Mouse (Mus musculus) embryonic facial prominence, embryonic 11.5 days (tissue): ENCODE data around the gene Trip4. TPM values are rescaled to one million over a fixed set of nuclear protein-coding genes. Genes with fewer than 3 reads are reported as not detected.
"Not testable (repeated sequence)": the region's sequence is repeated elsewhere in the genome, so short reads cannot be mapped to it uniquely, and the experiment has no call there.

ENCODE experiments used
- ATAC-seq: fragments of 200-750 bp; cut with Nextera tagmentation; replicated peaks from 2 replicates; pipeline ENCODE4 v1.8.0; 2017; ENCODE audit warnings: low read depth; ENCODE audit not compliant: insufficient number of reproducible peaks, low FRiP score, low TSS enrichment
- DNase-seq: peaks from one replicate; pipeline ENCODE4 v3.0.0-alpha.2; 2015; ENCODE audit warnings: low spot score
- H3K27ac ChIP-seq: fragments of 300-500 bp; sonication (generic); replicated peaks from 2 replicates; pipeline ENCODE4 v1.5.1; 2014; ENCODE audit warnings: mild to moderate bottlenecking, low read depth, low read length, control low read depth
- H3K27me3 ChIP-seq: fragments of 300-500 bp; sonication (generic); 2 replicates; pipeline ENCODE4 v1.6.1; 2014; ENCODE audit warnings: mild to moderate bottlenecking, low read length, moderate library complexity, mixed read lengths; ENCODE audit not compliant: control insufficient read depth, insufficient read depth
- H3K36me3 ChIP-seq: fragments of 300-500 bp; sonication (generic); replicated peaks from 2 replicates; pipeline ENCODE4 v1.6.1; 2014; ENCODE audit warnings: low read depth, mild to moderate bottlenecking, low read length, moderate library complexity, mixed read lengths; ENCODE audit not compliant: control insufficient read depth, insufficient read depth
- H3K4me1 ChIP-seq: fragments of 300-500 bp; sonication (generic); 2 replicates; pipeline ENCODE4 v1.6.1; 2014; ENCODE audit warnings: low read length, mixed read lengths; ENCODE audit not compliant: control insufficient read depth, insufficient read depth
- H3K4me2 ChIP-seq: fragments of 300-500 bp; sonication (generic); 2 replicates; pipeline ENCODE4 v1.6.1; 2014; ENCODE audit warnings: low read depth, mild to moderate bottlenecking, control low read depth, low read length, moderate library complexity
- H3K4me3 ChIP-seq: fragments of 300-500 bp; sonication (generic); 2 replicates; pipeline ENCODE4 v1.5.1; 2014; ENCODE audit warnings: low read depth, low read length, control low read depth
- H3K9ac ChIP-seq: fragments of 300-500 bp; sonication (generic); replicated peaks from 2 replicates; pipeline ENCODE4 v1.6.1; 2014; ENCODE audit warnings: mild to moderate bottlenecking, control low read depth, low read length
- H3K9me3 ChIP-seq: fragments of 300-500 bp; sonication (generic); replicated peaks from 2 replicates; pipeline ENCODE4 v1.6.1; 2016; ENCODE audit warnings: mild to moderate bottlenecking, low read length, inconsistent platforms, mixed read lengths; ENCODE audit not compliant: control insufficient read depth
- WGBS: fragments of 180-500 bp; shearing (Covaris S2); extraction: QIAGEN DNeasy Blood & Tissue Kit; methylation state at CpG from one replicate; pipeline ENCODE4 v1.1.7; 2014; 5-methylcytosine and 5-hydroxymethylcytosine counted together
- polyA plus RNA-seq: library from polyadenylated mRNA; unstranded; fragments of >200 nt; fragmentation: Nextera tagmentation; extraction: Ambion mirVana; gene quantifications from 2 replicates; pipeline ENCODE4 v1.2.1, GENCODE M21; 2014

The Trip4 gene
- polyA plus RNA-seq, 1 experiment from 2014 or later, result 45.5 TPM

DNA sequence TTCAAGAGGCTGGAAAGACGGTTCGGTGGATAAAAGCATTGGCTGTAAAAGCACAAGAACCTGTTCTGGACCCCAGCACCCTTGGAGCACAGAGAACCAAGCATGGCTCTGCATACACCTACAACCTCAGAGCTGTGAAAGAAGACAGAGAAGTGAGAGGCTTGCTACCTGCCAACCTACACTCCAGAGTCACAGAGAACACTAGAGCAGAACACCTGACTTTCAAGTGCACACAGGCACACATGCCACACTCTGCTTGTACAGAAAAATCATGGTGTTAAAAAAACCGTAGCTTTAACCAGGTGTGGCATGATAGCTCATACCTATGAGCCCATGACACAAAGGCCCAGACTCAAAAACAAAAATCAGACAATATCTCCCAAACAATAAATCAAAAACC lies 118.8 kb downstream of the Trip4 start:
- H3K9me3 ChIP-seq, result no peaks in the 10 kb centered on the region
- H3K27me3 ChIP-seq, result no peaks in the 10 kb centered on the region
- no peak overlapping the region for H3K9ac ChIP-seq
- no peaks in the 10 kb centered on the region for H3K4me1 ChIP-seq
- WGBS, result 97% methylated on average over 3 of the region's 3 CpGs
- no peaks in the 10 kb centered on the region; the same call in 1 of the 2 replicates for H3K36me3 ChIP-seq
- DNase-seq (no peak), ATAC-seq (no peak)
- H3K4me3 ChIP-seq, result no peak overlapping the region
- H3K4me2 ChIP-seq, result no peak overlapping the region
- H3K27ac ChIP-seq, result no peak overlapping the region

DNA sequence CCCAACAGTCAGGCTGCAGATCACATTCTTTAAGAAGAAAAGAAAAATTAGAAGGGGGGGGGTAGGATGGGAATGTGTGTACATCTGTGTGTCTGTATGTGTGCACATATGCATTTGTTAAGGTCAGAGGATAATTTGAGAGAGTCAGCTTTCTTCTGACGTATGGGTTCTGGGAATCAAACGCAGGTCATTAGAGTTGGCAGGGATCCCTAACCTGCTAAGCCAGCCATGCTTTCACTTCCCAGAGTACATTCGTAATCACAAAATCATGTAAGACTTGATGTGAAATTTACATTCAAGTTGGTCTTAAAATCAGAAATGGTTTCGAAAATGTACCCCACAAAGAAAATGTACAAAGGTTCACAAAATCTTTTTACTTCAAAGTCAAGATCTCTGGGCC lies 120.0 kb downstream of the Trip4 start:
- no peaks in the 10 kb centered on the region for H3K4me1 ChIP-seq
- no peak overlapping the region for H3K9ac ChIP-seq
- ATAC-seq, result no peak
- no peak overlapping the region for H3K4me2 ChIP-seq
- H3K27me3 ChIP-seq, result no peaks in the 10 kb centered on the region
- H3K4me3 ChIP-seq, result no peak overlapping the region
- H3K36me3 ChIP-seq, result no peaks in the 10 kb centered on the region; the same call in 1 of the 2 replicates
- DNase-seq, result no peak
- 80% methylated on average over 4 of the region's 4 CpGs for WGBS
- no peaks in the 10 kb centered on the region for H3K9me3 ChIP-seq
- H3K27ac ChIP-seq, result no peak overlapping the region

DNA sequence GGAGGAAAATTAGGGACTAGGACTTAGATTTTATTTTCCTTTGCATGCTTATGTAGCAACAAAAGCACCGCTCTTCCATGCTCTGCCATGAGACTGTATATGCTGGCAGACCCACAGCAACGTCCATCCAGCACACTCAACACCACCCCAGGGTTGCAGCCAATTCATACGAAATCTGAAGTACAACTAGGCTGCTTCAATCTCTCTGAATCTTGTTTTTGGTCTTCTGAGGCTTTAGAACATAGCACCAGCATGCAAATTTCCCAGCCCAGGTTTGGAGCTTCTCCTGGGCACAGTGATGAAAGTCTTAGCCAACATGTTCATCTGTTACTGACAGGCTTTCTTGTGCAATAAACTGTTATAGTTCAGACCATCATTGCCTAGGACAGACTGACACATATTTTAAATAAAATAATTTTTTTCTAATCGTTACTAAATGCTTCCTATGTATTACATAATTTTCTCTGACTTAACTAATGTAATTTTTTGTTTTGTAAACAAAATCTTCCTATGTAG lies 120.7 kb downstream of the Trip4 start:
- ATAC-seq (no peak), DNase-seq (no peak)
- H3K27me3 ChIP-seq, result no peaks in the 10 kb centered on the region
- no peaks in the 10 kb centered on the region; the same call in 1 of the 2 replicates for H3K36me3 ChIP-seq
- WGBS, result 84% methylated on average over 4 of the region's 4 CpGs
- no peaks in the 10 kb centered on the region for H3K4me1 ChIP-seq
- no peak overlapping the region for H3K9ac ChIP-seq
- no peak overlapping the region for H3K4me2 ChIP-seq
- no peaks in the 10 kb centered on the region for H3K9me3 ChIP-seq
- H3K4me3 ChIP-seq, result no peak overlapping the region
- no peak overlapping the region for H3K27ac ChIP-seq

DNA sequence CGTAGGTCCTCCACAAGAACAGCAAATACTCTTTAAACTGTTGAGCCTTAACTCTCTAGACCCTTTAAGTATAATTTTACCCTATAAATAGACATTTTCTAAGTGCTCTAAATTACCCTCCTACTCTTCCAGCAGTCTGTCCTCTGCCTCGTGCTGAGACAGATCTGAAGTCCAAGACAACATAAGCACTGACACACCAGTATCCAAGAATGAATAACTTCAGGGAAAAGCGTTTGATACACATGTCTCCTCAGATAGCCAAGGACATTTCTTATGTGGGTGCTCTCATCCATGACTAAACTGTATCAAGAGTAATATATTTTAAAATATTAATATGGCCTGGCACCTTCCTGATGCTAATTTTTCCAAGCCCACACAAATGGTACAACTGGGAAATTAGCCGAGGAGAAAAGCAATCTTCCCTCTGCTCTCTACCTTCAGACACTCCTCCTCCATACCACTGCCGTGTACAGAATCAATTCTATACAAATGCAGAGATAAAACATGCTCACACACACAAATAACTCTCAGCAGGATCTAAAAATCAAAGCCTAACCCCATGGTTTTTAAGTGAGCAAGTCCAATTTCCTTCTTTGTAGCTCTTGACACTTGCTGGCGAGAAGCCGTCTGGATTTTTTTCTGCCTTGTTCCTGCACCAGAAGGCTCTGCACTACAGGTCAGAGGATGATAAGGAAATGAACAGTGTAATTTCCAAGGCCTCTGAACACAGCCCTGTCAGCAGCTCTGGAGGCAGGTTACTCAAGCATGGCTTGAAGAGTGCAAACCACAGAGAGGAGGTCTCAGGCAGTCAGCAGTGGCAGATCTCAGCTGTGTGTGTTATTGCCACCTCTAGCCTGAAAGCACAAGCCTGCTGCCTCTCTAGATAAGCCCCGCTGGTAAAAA lies 121.5 kb downstream of the Trip4 start:
- no peak for ATAC-seq

DNA sequence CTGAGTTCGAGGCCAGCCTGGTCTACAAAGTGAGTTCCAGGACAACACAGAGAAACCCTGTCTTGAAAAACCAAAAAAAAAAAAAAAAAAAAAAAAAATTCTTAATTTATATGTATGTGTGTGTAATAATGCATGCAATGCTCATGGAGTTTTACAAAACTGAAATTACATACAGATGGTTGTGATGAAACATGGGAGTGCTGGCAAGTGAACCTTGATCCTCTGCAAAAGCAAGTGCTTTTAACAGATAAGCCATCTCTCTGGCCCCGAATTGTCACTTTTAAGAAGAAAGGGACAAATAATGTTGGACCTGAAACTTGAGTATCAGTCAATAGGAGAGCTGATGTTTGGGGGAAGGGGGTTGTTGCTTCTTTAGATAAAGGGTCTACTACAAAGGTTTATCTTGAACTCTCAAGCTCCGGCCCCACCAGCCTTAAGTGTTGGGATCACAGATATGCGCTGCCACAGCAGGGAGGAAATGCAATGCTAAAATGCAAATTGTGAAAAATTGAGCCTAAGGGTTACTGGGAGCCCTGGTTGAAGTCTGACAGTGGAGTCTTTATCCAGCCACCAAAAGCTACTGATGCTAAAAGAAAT lies 122.7 kb downstream of the Trip4 start:
- Histone ChIP-seq H3K27ac (no peak overlapping the region), H3K4me3 (no peak overlapping the region), H3K36me3 (no peaks in the 10 kb centered on the region; the same call in 1 of the 2 replicates), H3K4me2 (no peak overlapping the region), H3K27me3 (no peaks in the 10 kb centered on the region), H3K4me1 (no peaks in the 10 kb centered on the region), H3K9ac (no peak overlapping the region), H3K9me3 (no peaks in the 10 kb centered on the region)
- 86% methylated on average over 4 of the region's 4 CpGs for WGBS
- no peak for DNase-seq
- no peak for ATAC-seq

More for the DNA sequence above, 121.5 kb downstream of the Trip4 start:
- DNase-seq, result no peak
- Histone ChIP-seq H3K27me3 (no peaks in the 10 kb centered on the region), H3K36me3 (no peaks in the 10 kb centered on the region; the same call in 1 of the 2 replicates), H3K9ac (no peak overlapping the region), H3K4me2 (no peak overlapping the region), H3K27ac (no peak overlapping the region), H3K4me3 (no peak overlapping the region), H3K9me3 (no peaks in the 10 kb centered on the region), H3K4me1 (no peaks in the 10 kb centered on the region)
- 71% methylated on average over 8 of the region's 8 CpGs for WGBS

DNA sequence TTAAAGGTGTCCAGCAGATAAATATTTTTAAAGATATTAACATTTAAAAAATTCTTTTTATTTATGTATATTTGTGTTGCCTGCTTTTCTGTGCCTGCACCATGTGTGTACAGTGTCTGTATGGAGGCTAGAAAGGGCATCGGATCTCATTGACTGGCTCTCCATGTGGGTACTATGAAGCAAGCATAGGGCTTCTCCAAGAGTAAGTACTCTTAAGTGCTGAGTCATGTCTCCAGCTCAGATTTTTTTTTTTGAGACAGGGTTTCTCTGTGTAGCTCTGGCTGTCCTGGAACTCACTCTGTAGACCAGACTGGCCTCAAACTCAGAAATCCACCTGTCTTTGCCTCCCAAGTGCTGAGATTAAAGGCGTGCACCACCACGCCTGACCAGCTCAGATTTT lies 129.0 kb downstream of the Trip4 start:
- not testable (repeated sequence) for ATAC-seq, DNase-seq, H3K4me2 ChIP-seq

More for the DNA sequence above, 129.0 kb downstream of the Trip4 start:
- H3K9me3 ChIP-seq, H3K36me3 ChIP-seq, H3K4me3 ChIP-seq, H3K27ac ChIP-seq, H3K9ac ChIP-seq, H3K4me1 ChIP-seq, H3K27me3 ChIP-seq: not testable (repeated sequence)
- WGBS, result 91% methylated on average over 3 of the region's 3 CpGs
